Mouse (Mus musculus): ENCODE measurements at regions not wholly inside any gene's neighbourhood (a gene's known extent, or its start where the extent isn't known, plus 50 kb on each side); places are given as distances from the start of the nearest gene placed in this dataset.

- DNase-seq (ENCODE audit: low spot score) (no peak), ATAC-seq (ENCODE audit: low FRiP score) (no peak)
- H3K4me1 ChIP-seq (replicated peaks; ENCODE audit: control insufficient read depth, insufficient read depth, low read length), result no peaks in the 10 kb centered on the region
- no peak overlapping the region for H3K27ac ChIP-seq (ENCODE audit: low read depth, low read length)
- H3K4me2 ChIP-seq (replicated peaks; ENCODE audit: low read depth, low read length), result no peak overlapping the region
- H3K36me3 ChIP-seq (ENCODE audit: control insufficient read depth, insufficient read depth, low read length), result no peaks in the 10 kb centered on the region
- H3K4me3 ChIP-seq (ENCODE audit: low read depth, low read length), result no peak overlapping the region
- no peak overlapping the region for H3K9ac ChIP-seq (ENCODE audit: low read depth, low read length)
- no peaks in the 10 kb centered on the region for H3K27me3 ChIP-seq (ENCODE audit: control insufficient read depth, insufficient read depth, low read length)
- WGBS, result 88% methylated on average over 8 of the region's 8 CpGs
- H3K9me3 ChIP-seq (ENCODE audit: control insufficient read depth, low read length), result no peaks in the 10 kb centered on the region
These were observed 141.5 kb upstream of the Jag1 start for GRCm38 (mm10) chr2:137257847-137258515.

GRCm38 (mm10) chr2:137247931-137248330 is 131.5 kb upstream of the Jag1 start:
- no peak overlapping the region for H3K4me3 ChIP-seq (ENCODE audit: low read depth, low read length)
- H3K27me3 ChIP-seq (ENCODE audit: control insufficient read depth, insufficient read depth, low read length), result no peaks in the 10 kb centered on the region
- ATAC-seq (ENCODE audit: low FRiP score) (no peak), DNase-seq (ENCODE audit: low spot score) (no peak)
- no peaks in the 10 kb centered on the region for H3K9me3 ChIP-seq (ENCODE audit: control insufficient read depth, low read length)
- 72% methylated on average over 7 of the region's 7 CpGs for WGBS
- H3K4me1 ChIP-seq (replicated peaks; ENCODE audit: control insufficient read depth, insufficient read depth, low read length), result no peaks in the 10 kb centered on the region
- H3K9ac ChIP-seq (ENCODE audit: low read depth, low read length), result no peak overlapping the region
- no peak overlapping the region for H3K27ac ChIP-seq (ENCODE audit: low read depth, low read length)
- H3K4me2 ChIP-seq (replicated peaks; ENCODE audit: low read depth, low read length), result no peak overlapping the region
- H3K36me3 ChIP-seq (ENCODE audit: control insufficient read depth, insufficient read depth, low read length), result no peaks in the 10 kb centered on the region

DNA sequence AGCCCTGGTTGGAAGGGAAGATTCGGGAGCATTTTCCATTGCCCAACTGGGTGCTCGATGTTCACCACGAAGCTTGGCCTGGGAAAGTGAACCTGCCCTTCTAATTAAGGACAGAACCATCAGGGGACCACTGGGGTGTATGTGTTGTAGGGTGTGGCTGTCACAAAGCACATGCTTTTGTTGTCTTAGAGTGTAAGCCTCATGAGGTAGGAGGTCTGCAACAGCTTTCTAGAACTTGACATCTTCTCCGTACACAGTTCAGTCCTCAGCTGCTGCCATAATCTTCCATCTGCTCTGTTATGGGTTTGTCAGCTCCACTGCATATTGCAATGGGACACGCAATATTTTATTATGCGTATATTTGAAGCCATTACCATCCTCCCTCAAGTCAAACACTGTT is 127.9 kb upstream of the Jag1 start:
- Histone ChIP-seq H3K36me3 (ENCODE audit: control insufficient read depth, insufficient read depth, low read length) (no peaks in the 10 kb centered on the region), H3K9me3 (ENCODE audit: control insufficient read depth, low read length) (no peaks in the 10 kb centered on the region), H3K27ac (ENCODE audit: low read depth, low read length) (no peak overlapping the region), H3K4me3 (ENCODE audit: low read depth, low read length) (no peak overlapping the region), H3K9ac (ENCODE audit: low read depth, low read length) (no peak overlapping the region), H3K27me3 (ENCODE audit: control insufficient read depth, insufficient read depth, low read length) (no peaks in the 10 kb centered on the region), H3K4me1 (replicated peaks; ENCODE audit: control insufficient read depth, insufficient read depth, low read length) (no peaks in the 10 kb centered on the region), H3K4me2 (replicated peaks; ENCODE audit: low read depth, low read length) (no peak overlapping the region)
- no peak for ATAC-seq (ENCODE audit: low FRiP score)
- DNase-seq (ENCODE audit: low spot score), result no peak
- WGBS, result 75% methylated on average over 6 of the region's 6 CpGs

- H3K27me3 ChIP-seq (ENCODE audit: control insufficient read depth, insufficient read depth, low read length), result no peaks in the 10 kb centered on the region
- WGBS, result 9% methylated on average over 5 of the region's 5 CpGs
- H3K4me2 ChIP-seq (replicated peaks; ENCODE audit: low read depth, low read length), result no peak overlapping the region
- H3K9me3 ChIP-seq (ENCODE audit: control insufficient read depth, low read length), result no peaks in the 10 kb centered on the region
- no peak for DNase-seq (ENCODE audit: low spot score)
- H3K4me3 ChIP-seq (ENCODE audit: low read depth, low read length), result no peak overlapping the region
- H3K36me3 ChIP-seq (ENCODE audit: control insufficient read depth, insufficient read depth, low read length), result no peaks in the 10 kb centered on the region
- ATAC-seq (ENCODE audit: low FRiP score), result no peak
- H3K9ac ChIP-seq (ENCODE audit: low read depth, low read length), result no peak overlapping the region
- no peak overlapping the region for H3K27ac ChIP-seq (ENCODE audit: low read depth, low read length)
- no peaks in the 10 kb centered on the region for H3K4me1 ChIP-seq (replicated peaks; ENCODE audit: control insufficient read depth, insufficient read depth, low read length)
These were observed 127.5 kb upstream of the Jag1 start for GRCm38 (mm10) chr2:137243914-137244313.

- WGBS, result 80% methylated on average over 3 of the region's 3 CpGs
- Histone ChIP-seq H3K4me1 (replicated peaks; ENCODE audit: control insufficient read depth, insufficient read depth, low read length) (no peaks in the 10 kb centered on the region), H3K9me3 (ENCODE audit: control insufficient read depth, low read length) (no peaks in the 10 kb centered on the region), H3K9ac (ENCODE audit: low read depth, low read length) (no peak overlapping the region), H3K27ac (ENCODE audit: low read depth, low read length) (no peak overlapping the region), H3K4me3 (ENCODE audit: low read depth, low read length) (no peak overlapping the region), H3K36me3 (ENCODE audit: control insufficient read depth, insufficient read depth, low read length) (no peaks in the 10 kb centered on the region), H3K4me2 (replicated peaks; ENCODE audit: low read depth, low read length) (no peak overlapping the region), H3K27me3 (ENCODE audit: control insufficient read depth, insufficient read depth, low read length) (no peaks in the 10 kb centered on the region)
- DNase-seq (ENCODE audit: low spot score), result no peak
- ATAC-seq (ENCODE audit: low FRiP score), result no peak
These were observed 120.5 kb upstream of the Jag1 start for GRCm38 (mm10) chr2:137236961-137237360.

- H3K9ac ChIP-seq (ENCODE audit: low read depth, low read length), result no peak overlapping the region
- no peaks in the 10 kb centered on the region for H3K9me3 ChIP-seq (ENCODE audit: control insufficient read depth, low read length)
- WGBS, result 89% methylated on average over 3 of the region's 3 CpGs
- no peaks in the 10 kb centered on the region; the same call in 1 of the 2 replicates for H3K4me1 ChIP-seq (replicated peaks; ENCODE audit: control insufficient read depth, insufficient read depth, low read length)
- H3K4me3 ChIP-seq (ENCODE audit: low read depth, low read length), result no peak overlapping the region
- no peak overlapping the region for H3K4me2 ChIP-seq (replicated peaks; ENCODE audit: low read depth, low read length)
- ATAC-seq (ENCODE audit: low FRiP score) (no peak), DNase-seq (ENCODE audit: low spot score) (no peak)
- H3K27me3 ChIP-seq (ENCODE audit: control insufficient read depth, insufficient read depth, low read length), result no peaks in the 10 kb centered on the region
- no peaks in the 10 kb centered on the region for H3K36me3 ChIP-seq (ENCODE audit: control insufficient read depth, insufficient read depth, low read length)
- H3K27ac ChIP-seq (ENCODE audit: low read depth, low read length), result no peak overlapping the region
These were observed 117.5 kb upstream of the Jag1 start for GRCm38 (mm10) chr2:137233936-137234335.

GRCm38 (mm10) chr2:137231161-137231560 is 114.7 kb upstream of the Jag1 start:
- Histone ChIP-seq H3K9ac (ENCODE audit: low read depth, low read length) (no peak overlapping the region), H3K4me1 (replicated peaks; ENCODE audit: control insufficient read depth, insufficient read depth, low read length) (no peaks in the 10 kb centered on the region; the same call in 1 of the 2 replicates), H3K27me3 (ENCODE audit: control insufficient read depth, insufficient read depth, low read length) (no peaks in the 10 kb centered on the region), H3K36me3 (ENCODE audit: control insufficient read depth, insufficient read depth, low read length) (no peaks in the 10 kb centered on the region), H3K27ac (ENCODE audit: low read depth, low read length) (no peak overlapping the region), H3K4me2 (replicated peaks; ENCODE audit: low read depth, low read length) (no peak overlapping the region), H3K4me3 (ENCODE audit: low read depth, low read length) (no peak overlapping the region), H3K9me3 (ENCODE audit: control insufficient read depth, low read length) (no peaks in the 10 kb centered on the region)
- ATAC-seq (ENCODE audit: low FRiP score) (no peak), DNase-seq (ENCODE audit: low spot score) (no peak)

GRCm38 (mm10) chr2:137229422-137230069 is 113.1 kb upstream of the Jag1 start:
- Histone ChIP-seq H3K27ac (ENCODE audit: low read depth, low read length) (no peak overlapping the region), H3K4me2 (replicated peaks; ENCODE audit: low read depth, low read length) (no peak overlapping the region), H3K4me3 (ENCODE audit: low read depth, low read length) (no peak overlapping the region), H3K9ac (ENCODE audit: low read depth, low read length) (no peak overlapping the region), H3K9me3 (ENCODE audit: control insufficient read depth, low read length) (no peaks in the 10 kb centered on the region), H3K27me3 (ENCODE audit: control insufficient read depth, insufficient read depth, low read length) (no peaks in the 10 kb centered on the region), H3K36me3 (ENCODE audit: control insufficient read depth, insufficient read depth, low read length) (no peaks in the 10 kb centered on the region), H3K4me1 (replicated peaks; ENCODE audit: control insufficient read depth, insufficient read depth, low read length) (no peaks in the 10 kb centered on the region; the same call in 1 of the 2 replicates)
- ATAC-seq (ENCODE audit: low FRiP score) (peak; percentile 89), DNase-seq (ENCODE audit: low spot score) (peak; percentile 38)
- WGBS, result 27% methylated on average over 1 of the region's 1 CpGs

DNA sequence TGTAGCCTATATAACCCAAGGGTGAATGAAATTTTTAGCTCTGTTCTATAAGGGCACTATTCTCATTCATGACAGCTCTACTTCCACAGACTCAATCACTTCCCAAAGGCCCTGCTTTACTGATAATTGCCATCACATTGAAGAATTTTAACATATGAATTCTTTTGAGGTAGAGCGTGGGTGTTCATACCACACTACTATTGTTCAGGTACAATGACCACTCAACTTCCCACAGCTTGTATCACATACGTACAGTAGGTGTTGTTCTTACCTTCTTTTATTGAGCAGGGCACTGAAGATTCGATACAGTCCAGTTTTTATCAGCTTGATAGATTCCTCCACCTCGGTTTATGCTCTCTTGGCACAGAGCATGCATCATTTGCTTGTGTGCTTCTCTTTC is 111.1 kb upstream of the Jag1 start:
- Histone ChIP-seq H3K4me3 (ENCODE audit: low read depth, low read length) (no peak overlapping the region), H3K4me1 (replicated peaks; ENCODE audit: control insufficient read depth, insufficient read depth, low read length) (no peaks in the 10 kb centered on the region; the same call in 1 of the 2 replicates), H3K36me3 (ENCODE audit: control insufficient read depth, insufficient read depth, low read length) (no peaks in the 10 kb centered on the region), H3K27me3 (ENCODE audit: control insufficient read depth, insufficient read depth, low read length) (no peaks in the 10 kb centered on the region), H3K4me2 (replicated peaks; ENCODE audit: low read depth, low read length) (no peak overlapping the region), H3K9ac (ENCODE audit: low read depth, low read length) (no peak overlapping the region), H3K9me3 (ENCODE audit: control insufficient read depth, low read length) (no peaks in the 10 kb centered on the region), H3K27ac (ENCODE audit: low read depth, low read length) (no peak overlapping the region)
- WGBS, result 83% methylated on average over 4 of the region's 4 CpGs
- ATAC-seq (ENCODE audit: low FRiP score) (no peak), DNase-seq (ENCODE audit: low spot score) (no peak)
